Mouse (Mus musculus) neural tube, embryonic 15.5 days (tissue): Measurements from ENCODE around the gene Ppp1r10. TPM values are rescaled to one million over a fixed set of nuclear protein-coding genes. Genes with fewer than 3 reads are reported as not detected.
"Not testable (repeated sequence)": the region's sequence is repeated elsewhere in the genome, so short reads cannot be mapped to it uniquely, and the experiment has no call there.

ENCODE experiments used
- ATAC-seq: fragments of 200-750 bp; cut with Nextera tagmentation; 2 replicates; pipeline ENCODE4 v1.8.0; 2017; ENCODE audit warnings: mild to moderate bottlenecking, moderate TSS enrichment, moderate library complexity; ENCODE audit not compliant: low FRiP score
- H3K27ac ChIP-seq: fragments of 300-500 bp; sonication (generic); replicated peaks from 2 replicates; pipeline ENCODE4 v1.5.1; 2015; ENCODE audit warnings: mild to moderate bottlenecking, inconsistent platforms
- H3K27me3 ChIP-seq: fragments of 300-500 bp; sonication (generic); replicated peaks from 2 replicates; pipeline ENCODE4 v1.6.1; 2015; ENCODE audit warnings: inconsistent platforms
- H3K36me3 ChIP-seq: fragments of 300-500 bp; sonication (generic); 2 replicates; pipeline ENCODE4 v1.6.1; 2015; ENCODE audit warnings: inconsistent platforms
- H3K4me1 ChIP-seq: fragments of 300-500 bp; sonication (generic); 2 replicates; pipeline ENCODE4 v1.6.1; 2015; ENCODE audit warnings: inconsistent platforms
- H3K4me2 ChIP-seq: fragments of 300-500 bp; sonication (generic); 2 replicates; pipeline ENCODE4 v1.6.1; 2015; ENCODE audit warnings: inconsistent platforms, mild to moderate bottlenecking, moderate library complexity
- H3K4me3 ChIP-seq: fragments of 300-500 bp; sonication (generic); replicated peaks from 2 replicates; pipeline ENCODE4 v1.5.1; 2015; ENCODE audit warnings: mild to moderate bottlenecking, inconsistent platforms
- H3K9ac ChIP-seq: fragments of 300-500 bp; sonication (generic); replicated peaks from 2 replicates; pipeline ENCODE4 v1.6.1; 2015; ENCODE audit warnings: mild to moderate bottlenecking, inconsistent platforms
- H3K9me3 ChIP-seq: fragments of 300-500 bp; sonication (generic); replicated peaks from 2 replicates; pipeline ENCODE4 v1.6.1; 2016; ENCODE audit warnings: inconsistent platforms
- WGBS: fragments of 180-500 bp; shearing (Covaris S2); methylation state at CpG from one replicate; pipeline ENCODE4 v1.1.7; 2015; ENCODE audit warnings: mixed read lengths; 5-methylcytosine and 5-hydroxymethylcytosine counted together
- polyA plus RNA-seq: library from polyadenylated mRNA; unstranded; fragments of >200 nt; fragmentation: Nextera tagmentation; extraction: Ambion mirVana; gene quantifications from 2 replicates; pipeline ENCODE4 v1.2.1, GENCODE M21; 2015

The Ppp1r10 gene
- polyA plus RNA-seq, 1 experiment from 2014 or later = 36.7 TPM

- Histone ChIP-seq H3K27ac (no peak overlapping the region), H3K36me3 (no peaks in the 10 kb centered on the region), H3K4me2 (no peak overlapping the region), H3K9me3 (no peaks in the 10 kb centered on the region), H3K4me1 (no peaks in the 10 kb centered on the region), H3K4me3 (no peak overlapping the region), H3K9ac (no peak overlapping the region), H3K27me3 (no peaks in the 10 kb centered on the region)
- WGBS = 51% methylated on average over 1 of the region's 1 CpGs
- ATAC-seq = no peak
Measured at GRCm38 (mm10) chr17:35939941-35940340, 23.7 kb downstream of the Ppp1r10 start.

GRCm38 (mm10) chr17:35950946-35951345, 34.7 kb downstream of the Ppp1r10 start:
- not testable (repeated sequence) for H3K4me2 ChIP-seq, H3K27ac ChIP-seq, H3K4me3 ChIP-seq, H3K27me3 ChIP-seq, H3K9me3 ChIP-seq, H3K9ac ChIP-seq, ATAC-seq, H3K4me1 ChIP-seq
- peaks cover 12% of the 10 kb centered on the region for H3K36me3 ChIP-seq

GRCm38 (mm10) chr17:35952559-35952958, 36.3 kb downstream of the Ppp1r10 start:
- peaks cover 28% of the 10 kb centered on the region for H3K36me3 ChIP-seq
- H3K4me1 ChIP-seq, H3K9ac ChIP-seq, H3K9me3 ChIP-seq, H3K4me2 ChIP-seq, ATAC-seq, H3K27me3 ChIP-seq, H3K4me3 ChIP-seq, H3K27ac ChIP-seq: not testable (repeated sequence)
- whole genome bisulfite sequencing = 93% methylated on average over 3 of the region's 3 CpGs

GRCm38 (mm10) chr17:35954665-35955064, 38.4 kb downstream of the Ppp1r10 start:
- no peak for ATAC-seq
- Histone ChIP-seq H3K9me3 (no peaks in the 10 kb centered on the region), H3K4me1 (no peaks in the 10 kb centered on the region), H3K9ac (no peak overlapping the region), H3K27ac (no peak overlapping the region), H3K4me3 (no peak overlapping the region), H3K4me2 (no peak overlapping the region), H3K27me3 (no peaks in the 10 kb centered on the region), H3K36me3 (peaks cover 50% of the 10 kb centered on the region)
- WGBS = 82% methylated on average over 8 of the region's 8 CpGs

- 94% methylated on average over 15 of the region's 15 CpGs for WGBS
- no peak for ATAC-seq
Measured at GRCm38 (mm10) chr17:35958533-35959223, 42.4 kb downstream of the Ppp1r10 start.

GRCm38 (mm10) chr17:35963279-35963678, 47.0 kb downstream of the Ppp1r10 start:
- WGBS = 89% methylated on average over 10 of the region's 10 CpGs
- peaks cover 72% of the 10 kb centered on the region for H3K36me3 ChIP-seq
- ATAC-seq = no peak

More at GRCm38 (mm10) chr17:35958533-35959223, 42.4 kb downstream of the Ppp1r10 start:
- Histone ChIP-seq H3K27me3 (no peaks in the 10 kb centered on the region), H3K4me2 (no peak overlapping the region), H3K4me1 (no peaks in the 10 kb centered on the region), H3K27ac (no peak overlapping the region), H3K36me3 (peaks cover 90% of the 10 kb centered on the region), H3K9ac (no peak overlapping the region), H3K9me3 (no peaks in the 10 kb centered on the region), H3K4me3 (no peak overlapping the region)

GRCm38 (mm10) chr17:35967621-35968020, 51.4 kb downstream of the Ppp1r10 start:
- 99% methylated on average over 2 of the region's 2 CpGs for WGBS
- Histone ChIP-seq H3K4me1 (peaks cover 33% of the 10 kb centered on the region), H3K27me3 (no peaks in the 10 kb centered on the region), H3K9me3 (no peaks in the 10 kb centered on the region), H3K4me3 (no peak overlapping the region), H3K36me3 (peaks cover 38% of the 10 kb centered on the region), H3K4me2 (no peak overlapping the region), H3K9ac (no peak overlapping the region), H3K27ac (no peak overlapping the region)
- no peak for ATAC-seq

More at GRCm38 (mm10) chr17:35963279-35963678, 47.0 kb downstream of the Ppp1r10 start:
- Histone ChIP-seq H3K27me3 (no peaks in the 10 kb centered on the region), H3K4me1 (peaks cover 14% of the 10 kb centered on the region), H3K27ac (no peak overlapping the region), H3K9ac (no peak overlapping the region), H3K4me3 (no peak overlapping the region), H3K4me2 (no peak overlapping the region), H3K9me3 (no peaks in the 10 kb centered on the region)

GRCm38 (mm10) chr17:35969418-35970389, 53.5 kb downstream of the Ppp1r10 start, which contains the start of gene Abcf1:
Gene Abcf1, minus strand, starts transcription at chr17:35969761.
- peak; percentile 96 for ATAC-seq
- Histone ChIP-seq H3K27me3 (no peaks in the 10 kb centered on the region), H3K4me1 (peaks cover 33% of the 10 kb centered on the region), H3K27ac (peak within 1 kb of the TSS; percentile 82), H3K36me3 (peaks cover 36% of the 10 kb centered on the region), H3K4me3 (peak within 1 kb of the TSS; percentile 76), H3K9ac (peak within 1 kb of the TSS; percentile 78), H3K4me2 (peak within 1 kb of the TSS; percentile 86), H3K9me3 (no peaks in the 10 kb centered on the region)
- 1% methylated on average over 68 of the region's 68 CpGs for WGBS

- no peak overlapping the region for H3K4me2 ChIP-seq
- H3K9me3 ChIP-seq = no peaks in the 10 kb centered on the region
- WGBS = 74% methylated on average over 1 of the region's 1 CpGs
- no peak overlapping the region for H3K4me3 ChIP-seq
- H3K27ac ChIP-seq = no peak overlapping the region
- H3K4me1 ChIP-seq = peaks cover 31% of the 10 kb centered on the region
- H3K9ac ChIP-seq = no peak overlapping the region
- peaks cover 35% of the 10 kb centered on the region for H3K36me3 ChIP-seq
- no peak for ATAC-seq
- H3K27me3 ChIP-seq = no peaks in the 10 kb centered on the region
Measured at GRCm38 (mm10) chr17:35972131-35972530, 55.9 kb downstream of the Ppp1r10 start.

GRCm38 (mm10) chr17:35978811-35979400, 62.7 kb downstream of the Ppp1r10 start:
- no peaks in the 10 kb centered on the region for H3K9me3 ChIP-seq
- no peaks in the 10 kb centered on the region for H3K27me3 ChIP-seq
- peak overlapping the region; percentile 80 for H3K4me2 ChIP-seq
- peaks cover 33% of the 10 kb centered on the region for H3K4me1 ChIP-seq
- ATAC-seq = peak; percentile 91
- peaks cover 39% of the 10 kb centered on the region for H3K36me3 ChIP-seq
- peak overlapping the region; percentile 94 for H3K4me3 ChIP-seq
- H3K9ac ChIP-seq = peak overlapping the region; percentile 91
- H3K27ac ChIP-seq = peak overlapping the region; percentile 98
- WGBS = under 1% methylated on average over 41 of the region's 41 CpGs
